Mouse (Mus musculus) CH12F3 (cell line): ENCODE results near the gene Phtf1.

ENCODE experiments used
- in situ Hi-C: fragments of 300-500 bp; cut with MboI; formaldehyde crosslinking; loops from 2 replicates; pipeline ENCODE4 v1.14.3; 2020; ENCODE audit warnings: low sequenced_read_pairs

Gene Phtf1

GRCm38 (mm10) chr3:104019453-104019852 lies 51.5 kb downstream of the Phtf1 start:
- in situ Hi-C loops = no loop called here

GRCm38 (mm10) chr3:104020101-104020500 lies 52.2 kb downstream of the Phtf1 start:
- in situ Hi-C loops = no loop called here

GRCm38 (mm10) chr3:104026938-104027337 lies 59.0 kb downstream of the Phtf1 start:
- in situ Hi-C loops = no loop called here

GRCm38 (mm10) chr3:104032086-104032485 lies 64.2 kb downstream of the Phtf1 start:
- in situ Hi-C loops = no loop called here

GRCm38 (mm10) chr3:104032747-104033146 lies 64.8 kb downstream of the Phtf1 start:
- in situ Hi-C loops = no loop called here

- in situ Hi-C loops = no loop called here
Measured at GRCm38 (mm10) chr3:104059001-104059622, 91.2 kb downstream of the Phtf1 start.

- in situ Hi-C loops = no loop called here
Measured at GRCm38 (mm10) chr3:104069395-104069794, 101.5 kb downstream of the Phtf1 start.
